Mouse (Mus musculus): ENCODE data around the gene Galnt10.

DNA sequence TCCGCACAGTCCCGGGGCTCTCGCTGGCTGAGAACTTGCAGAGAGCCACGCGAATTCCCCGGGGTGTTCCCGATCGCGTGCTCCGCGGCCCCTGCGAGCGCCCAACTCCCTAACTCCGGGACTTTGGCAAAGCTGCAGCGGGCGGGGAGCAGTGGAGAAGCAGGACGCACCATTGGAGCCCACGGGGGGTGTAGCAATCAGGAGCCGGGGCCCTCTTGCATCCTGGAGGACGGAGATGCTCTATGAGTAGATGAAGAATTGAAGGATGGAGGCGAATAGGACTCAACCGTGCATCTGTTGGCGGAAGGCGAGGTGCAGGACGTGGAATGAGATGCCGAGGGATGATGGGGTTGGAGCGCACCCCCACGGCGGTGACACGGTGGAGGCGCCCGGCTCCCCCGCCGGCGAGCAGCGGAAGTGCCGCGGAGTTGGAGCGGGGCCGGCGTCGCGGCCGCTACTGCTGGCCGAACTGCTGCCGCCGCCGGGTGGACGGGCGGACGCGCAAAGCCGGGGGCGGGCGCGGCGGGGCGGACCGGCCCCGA is at the start of gene Galnt10:
- peak; percentile 70 for TF ChIP-seq CTCF (IDR thresholded peaks at IDR 0.05)
- peak; percentile 22; the same call in 1 of the 2 replicates for TF ChIP-seq EP300 (IDR thresholded peaks at IDR 0.05)

Measured in lung, postnatal 0 days (tissue).